Mouse (Mus musculus): ENCODE measurements around the gene Carmil1.

- no peak for TF ChIP-seq CTCF (IDR thresholded peaks at IDR 0.05; ENCODE audit: control insufficient read depth, insufficient read depth, insufficient read length)
- TF ChIP-seq FOSL1 (IDR thresholded peaks at IDR 0.05; ENCODE audit: insufficient read depth, low read length, poor library complexity, severe bottlenecking), result no peak
Observed at GRCm38 (mm10) chr13:24231146-24231545, 49.4 kb downstream of the Carmil1 start.
